16 mouse cellular contexts compared by ENCODE assay signal in the genomic region with DNA sequence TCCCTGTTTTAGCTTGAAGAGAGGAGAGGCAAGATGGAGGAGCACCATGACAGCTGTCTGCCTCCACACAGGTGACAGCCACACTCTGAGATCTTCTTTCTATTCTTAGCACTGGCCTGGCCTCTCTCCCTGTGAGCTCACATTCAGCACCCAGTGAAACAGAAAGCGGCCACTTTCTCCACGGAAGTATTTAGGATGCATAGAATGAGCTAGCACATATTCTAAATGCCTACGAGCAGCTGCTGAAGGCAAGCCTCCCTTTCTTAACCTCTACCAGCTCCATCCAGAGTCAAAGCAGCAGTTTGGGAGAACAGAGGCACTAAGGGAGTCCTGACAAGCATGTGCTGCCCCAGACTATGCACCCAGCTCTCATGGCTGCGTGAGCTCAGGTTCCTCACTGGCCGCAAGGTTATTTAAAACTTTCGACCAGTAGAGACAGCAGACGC. TPM values are rescaled to one million over a fixed set of nuclear protein-coding genes. Genes with fewer than 3 reads are reported as not detected.
DNase-seq lines count a peak whose midpoint lies in the region; ATAC-seq and TF ChIP-seq lines count a peak whose summit lies in the region.
"Had no signal": no experiment of that assay in that cellular context is flagged by ENCODE, and none has a peak within 500 bp of the region (broad histone marks: within the 10 kb centered on the region; RNA-seq: fewer than 3 reads in every experiment).

No protein-coding gene starts in this region.

- no peak overlapping the region for H3K9ac ChIP-seq in forebrain, postnatal 0 days
- H3K9ac ChIP-seq in forebrain, embryonic 16.5 days (replicated peaks; ENCODE audit: low read depth, low read length), result no peak overlapping the region
- peak overlapping the region; percentile 86 for H3K9ac ChIP-seq in heart, embryonic 13.5 days
- H3K9ac ChIP-seq in hindbrain, embryonic 13.5 days, result no peak overlapping the region

- 0 out of 2 replicates have a peak, but pooled peaks cover 5% of the 10 kb centered on the region for H3K4me1 ChIP-seq in forebrain, postnatal 0 days (ENCODE audit: insufficient read depth)
- peaks cover 8% of the 10 kb centered on the region for H3K4me1 ChIP-seq in forebrain, embryonic 16.5 days (replicated peaks; ENCODE audit: control insufficient read depth, insufficient read depth, low read length)
- peaks cover 34% of the 10 kb centered on the region for H3K4me1 ChIP-seq in heart, embryonic 13.5 days
- H3K4me1 ChIP-seq in hindbrain, embryonic 13.5 days (replicated peaks), result peaks cover 11% of the 10 kb centered on the region

- no peak overlapping the region; the same call in 1 of the 2 replicates for H3K4me3 ChIP-seq in forebrain, postnatal 0 days (ENCODE audit: low read depth, low read length)
- no peak overlapping the region for H3K4me3 ChIP-seq in forebrain, embryonic 16.5 days (replicated peaks; ENCODE audit: low read length)
- H3K4me3 ChIP-seq in heart, embryonic 13.5 days, result peak overlapping the region; percentile 58
- no peak overlapping the region for H3K4me3 ChIP-seq in hindbrain, embryonic 13.5 days
- H3K4me3 ChIP-seq: erythroblast, embryonic 14.5 days had no signal

- H3K27ac ChIP-seq in forebrain, postnatal 0 days (ENCODE audit: low read depth, low read length), result 0 out of 2 replicates have a peak overlapping the region, but pooled peaks have one; percentile 9
- H3K27ac ChIP-seq in forebrain, embryonic 16.5 days (ENCODE audit: low read length), result no peak overlapping the region
- H3K27ac ChIP-seq in heart, embryonic 13.5 days (replicated peaks), result peak overlapping the region; percentile 97
- no peak overlapping the region for H3K27ac ChIP-seq in hindbrain, embryonic 13.5 days

- 74% methylated on average over 7 of the region's 7 CpGs for WGBS in forebrain, postnatal 0 days
- 77% methylated on average over 7 of the region's 7 CpGs for WGBS in forebrain, embryonic 16.5 days
- WGBS in heart, embryonic 13.5 days, result 38% methylated on average over 7 of the region's 7 CpGs
- 84% methylated on average over 7 of the region's 7 CpGs for WGBS in hindbrain, embryonic 13.5 days

- TF ChIP-seq CTCF in forebrain, postnatal 0 days (IDR thresholded peaks at IDR 0.05; ENCODE audit: low read depth), result no peak

- H3K27me3 ChIP-seq in forebrain, postnatal 0 days (ENCODE audit: insufficient read depth, low read length), result no peaks in the 10 kb centered on the region
- H3K27me3 ChIP-seq in forebrain, embryonic 16.5 days (replicated peaks; ENCODE audit: control insufficient read depth, insufficient read depth, low read length), result no peaks in the 10 kb centered on the region
- H3K27me3 ChIP-seq in heart, embryonic 13.5 days (replicated peaks), result no peaks in the 10 kb centered on the region
- no peaks in the 10 kb centered on the region for H3K27me3 ChIP-seq in hindbrain, embryonic 13.5 days

- no peaks in the 10 kb centered on the region for H3K36me3 ChIP-seq in forebrain, postnatal 0 days (ENCODE audit: insufficient read depth)
- H3K36me3 ChIP-seq in forebrain, embryonic 16.5 days (ENCODE audit: control insufficient read depth, insufficient read depth), result no peaks in the 10 kb centered on the region
- no peaks in the 10 kb centered on the region for H3K36me3 ChIP-seq in heart, embryonic 13.5 days
- H3K36me3 ChIP-seq in hindbrain, embryonic 13.5 days, result no peaks in the 10 kb centered on the region

- no peak for DNase-seq in forebrain, postnatal 0 days
- DNase-seq in right cerebral cortex, postnatal 25 days, result peak; percentile 29
- no peak for DNase-seq in right cerebral cortex, postnatal 4 days
- DNase-seq in cerebellum, postnatal 36 days, result no peak
- no peak for DNase-seq in adrenal gland, postnatal 14 days
- DNase-seq: cerebellum, postnatal 10 days; kidney, postnatal 25 days; liver; lung, postnatal 36 days had no signal

- ATAC-seq in forebrain, postnatal 0 days, result no peak
- no peak for ATAC-seq in forebrain, embryonic 16.5 days
- peak; percentile 52; the same call in 1 of the 2 replicates for ATAC-seq in heart, embryonic 13.5 days (ENCODE audit: extremely low read depth, insufficient number of reproducible peaks, low FRiP score, low TSS enrichment)
- no peak for ATAC-seq in hindbrain, embryonic 13.5 days (ENCODE audit: low FRiP score)
- ATAC-seq: inflammation-experienced regulatory T-cells, adult 6 months had no signal

- no peak overlapping the region for H3K4me2 ChIP-seq in forebrain, postnatal 0 days (ENCODE audit: low read depth)
- H3K4me2 ChIP-seq in forebrain, embryonic 16.5 days (ENCODE audit: low read length), result no peak overlapping the region
- peak overlapping the region; percentile 73 for H3K4me2 ChIP-seq in heart, embryonic 13.5 days
- H3K4me2 ChIP-seq in hindbrain, embryonic 13.5 days, result no peak overlapping the region

- no peaks in the 10 kb centered on the region for H3K9me3 ChIP-seq in forebrain, postnatal 0 days (ENCODE audit: low read length)
- no peaks in the 10 kb centered on the region for H3K9me3 ChIP-seq in forebrain, embryonic 16.5 days (ENCODE audit: control insufficient read depth, low read length)
- H3K9me3 ChIP-seq in heart, embryonic 13.5 days, result no peaks in the 10 kb centered on the region
- no peaks in the 10 kb centered on the region for H3K9me3 ChIP-seq in hindbrain, embryonic 13.5 days

RNA-seq across cellular contexts. Expression of a gene that starts 1.6 kb away (rescaled TPM):
- 2.0 and 10.5 TPM in 2 replicates for total RNA-seq in forebrain, postnatal 0 days (2014; rRNA removed)
- polyA plus RNA-seq in forebrain, postnatal 0 days (2015; fragmentation: Nextera tagmentation; extraction: Ambion mirVana), result 3.0 and 12.2 TPM in 2 replicates
- 1.1 and 1.4 TPM in 2 replicates for polyA plus RNA-seq in forebrain, embryonic 16.5 days (2015; fragmentation: Nextera tagmentation; extraction: Ambion mirVana)
- 41.7 and 48.9 TPM in 2 replicates for polyA plus RNA-seq in heart, embryonic 13.5 days (2015; fragmentation: Nextera tagmentation; extraction: Ambion mirVana)
- total RNA-seq in adrenal gland, postnatal 14 days (2021), result not detected in 2 replicates
- polyA plus RNA-seq in hindbrain, embryonic 13.5 days (2015; fragmentation: Nextera tagmentation; extraction: Ambion mirVana), result 0.35 TPM in 1 of 2 replicates, not detected in the other
- total RNA-seq: ES-E14 had no signal
- polyA plus RNA-seq: erythroblast, embryonic 14.5 days; gonadal fat pad, adult 2 months; inflammation-experienced regulatory T-cells, adult 6 months had no signal

RNA-seq across cellular contexts. Expression of a gene that starts 43.5 kb away (rescaled TPM):
- total RNA-seq in forebrain, postnatal 0 days (2014; rRNA removed), result 30.7 and 35.5 TPM in 2 replicates
- 9.0 and 10.3 TPM in 2 replicates for polyA plus RNA-seq in forebrain, postnatal 0 days (2015; fragmentation: Nextera tagmentation; extraction: Ambion mirVana)
- 8.4 and 10.9 TPM in 2 replicates for polyA plus RNA-seq in forebrain, embryonic 16.5 days (2015; fragmentation: Nextera tagmentation; extraction: Ambion mirVana)
- 13.8 and 14.4 TPM in 2 replicates for polyA plus RNA-seq in heart, embryonic 13.5 days (2015; fragmentation: Nextera tagmentation; extraction: Ambion mirVana)
- total RNA-seq in adrenal gland, postnatal 14 days (2021), result 22.6 and 27.6 TPM in 2 replicates
- polyA plus RNA-seq in hindbrain, embryonic 13.5 days (2015; fragmentation: Nextera tagmentation; extraction: Ambion mirVana), result 10.8 and 11.2 TPM in 2 replicates

Comparison
In these comparisons a context has a peak if more than half of its experiments do, and no peak if none do; other contexts are left out.
1. H3K27ac ChIP-seq: peak in forebrain, postnatal 0 days (single experiment) and heart, embryonic 13.5 days (single experiment); none in forebrain, embryonic 16.5 days (single experiment) and hindbrain, embryonic 13.5 days (single experiment).